ENCODE assay signal across 11 mouse cellular contexts in the genomic region with DNA sequence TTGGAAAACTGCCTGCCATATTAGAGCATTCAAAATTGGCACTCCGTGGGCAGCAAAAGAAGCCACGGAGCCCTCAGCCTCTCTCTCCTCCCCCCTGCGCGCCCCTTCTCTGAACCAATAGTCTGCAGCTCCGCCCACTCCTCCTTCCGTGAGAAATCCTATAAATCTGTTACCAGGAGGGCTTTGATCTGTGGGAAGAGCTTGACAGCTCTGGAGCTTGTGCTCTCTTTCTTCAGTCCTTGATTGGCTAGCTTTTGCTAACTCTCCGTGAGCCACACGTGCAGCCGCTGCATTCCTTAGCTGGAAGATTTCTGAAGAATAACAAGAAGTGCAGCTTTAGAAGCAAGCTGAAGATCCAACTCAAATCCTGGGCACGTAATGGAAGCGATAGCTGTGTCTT. TPM values are rescaled to one million over a fixed set of nuclear protein-coding genes. Genes with fewer than 3 reads are reported as not detected.
DNase-seq lines count a peak whose midpoint lies in the region; ATAC-seq and TF ChIP-seq lines count a peak whose summit lies in the region.
"Had no signal": no experiment of that assay in that cellular context is flagged by ENCODE, and none has a peak within 500 bp of the region (broad histone marks: within the 10 kb centered on the region; RNA-seq: fewer than 3 reads in every experiment).

No protein-coding gene starts in this region.

- 8% methylated on average over 11 of the region's 11 CpGs for WGBS in intestine, embryonic 14.5 days
- WGBS in intestine, embryonic 16.5 days: 15% methylated on average over 11 of the region's 11 CpGs
- WGBS in embryonic facial prominence, embryonic 13.5 days: 19% methylated on average over 11 of the region's 11 CpGs
- 19% methylated on average over 11 of the region's 11 CpGs for WGBS in kidney, embryonic 16.5 days
- 9% methylated on average over 11 of the region's 11 CpGs for WGBS in neural tube, embryonic 14.5 days
- 19% methylated on average over 11 of the region's 11 CpGs for WGBS in lung, adult 2 months

- 0 out of 2 replicates have a peak overlapping the region, but pooled peaks have one; percentile 11 for H3K4me2 ChIP-seq in intestine, embryonic 14.5 days (ENCODE audit: low read length)
- no peak overlapping the region for H3K4me2 ChIP-seq in intestine, embryonic 16.5 days (ENCODE audit: low read depth, low read length)
- H3K4me2 ChIP-seq in embryonic facial prominence, embryonic 13.5 days: peak overlapping the region; percentile 34; the same call in 1 of the 2 replicates
- H3K4me2 ChIP-seq in kidney, embryonic 16.5 days (replicated peaks; ENCODE audit: low read depth, low read length): peak overlapping the region; percentile 23; the same call in 1 of the 2 replicates
- no peak overlapping the region for H3K4me2 ChIP-seq in neural tube, embryonic 14.5 days (ENCODE audit: low read depth, low read length)
- H3K4me2 ChIP-seq: liver, embryonic 13.5 days; stomach, embryonic 15.5 days had no signal

- H3K9me3 ChIP-seq in intestine, embryonic 14.5 days (ENCODE audit: control insufficient read depth, low read length): no peaks in the 10 kb centered on the region
- no peaks in the 10 kb centered on the region for H3K9me3 ChIP-seq in intestine, embryonic 16.5 days (ENCODE audit: control insufficient read depth, low read length)
- no peaks in the 10 kb centered on the region for H3K9me3 ChIP-seq in embryonic facial prominence, embryonic 13.5 days
- no peaks in the 10 kb centered on the region for H3K9me3 ChIP-seq in kidney, embryonic 16.5 days (ENCODE audit: low read length)
- no peaks in the 10 kb centered on the region for H3K9me3 ChIP-seq in neural tube, embryonic 14.5 days (ENCODE audit: control insufficient read depth, low read length)
- H3K9me3 ChIP-seq: liver, embryonic 13.5 days; stomach, embryonic 15.5 days had no signal

- peak; percentile 54 for DNase-seq in intestine, embryonic 14.5 days (ENCODE audit: low spot score)
- no peak for DNase-seq in ovary, postnatal 14 days (ENCODE audit: low spot score)
- DNase-seq in lung, adult 2 months: no peak
- DNase-seq in layer of hippocampus, adult 9-11 months: no peak
- DNase-seq: liver, embryonic 13.5 days had no signal

- no peak for TF ChIP-seq POLR2A in lung, adult 2 months (IDR thresholded peaks at IDR 0.05; ENCODE audit: borderline replicate concordance, extremely low read depth, low read depth, low read length)

- no peak for TF ChIP-seq CTCF in lung, adult 2 months (IDR thresholded peaks at IDR 0.05; ENCODE audit: insufficient read depth, low read length)

- H3K4me3 ChIP-seq in intestine, embryonic 14.5 days (ENCODE audit: low read depth, low read length): no peak overlapping the region
- no peak overlapping the region for H3K4me3 ChIP-seq in intestine, embryonic 16.5 days (ENCODE audit: low read length)
- H3K4me3 ChIP-seq in embryonic facial prominence, embryonic 13.5 days: no peak overlapping the region
- H3K4me3 ChIP-seq in kidney, embryonic 16.5 days (ENCODE audit: low read length): no peak overlapping the region
- no peak overlapping the region for H3K4me3 ChIP-seq in neural tube, embryonic 14.5 days (ENCODE audit: low read depth, low read length)
- H3K4me3 ChIP-seq in lung, adult 2 months (replicated peaks; ENCODE audit: extremely low read depth, low read depth, low read length): no peak overlapping the region
- H3K4me3 ChIP-seq: liver, embryonic 13.5 days; stomach, embryonic 15.5 days had no signal

- H3K27me3 ChIP-seq in intestine, embryonic 14.5 days (replicated peaks; ENCODE audit: control insufficient read depth, insufficient read depth, low read length): peaks cover 14% of the 10 kb centered on the region
- H3K27me3 ChIP-seq in intestine, embryonic 16.5 days (replicated peaks; ENCODE audit: control insufficient read depth, insufficient read depth, low read length): 0 out of 2 replicates have a peak, but pooled peaks cover 3% of the 10 kb centered on the region
- peaks cover 34% of the 10 kb centered on the region for H3K27me3 ChIP-seq in embryonic facial prominence, embryonic 13.5 days
- H3K27me3 ChIP-seq in kidney, embryonic 16.5 days (ENCODE audit: insufficient read depth, low read length): peaks cover 25% of the 10 kb centered on the region
- no peaks in the 10 kb centered on the region for H3K27me3 ChIP-seq in neural tube, embryonic 14.5 days (ENCODE audit: control insufficient read depth, insufficient read depth, low read length)
- H3K27me3 ChIP-seq: CH12.LX had no signal

- 0 out of 2 replicates have a peak, but pooled peaks have one; percentile 47 for ATAC-seq in intestine, embryonic 14.5 days (replicated peaks; ENCODE audit: low FRiP score, low TSS enrichment, low read depth)
- no peak for ATAC-seq in intestine, embryonic 16.5 days
- no peak for ATAC-seq in embryonic facial prominence, embryonic 13.5 days (ENCODE audit: insufficient number of reproducible peaks, insufficient read depth, low FRiP score, low TSS enrichment, low read depth)
- peak; percentile 94 for ATAC-seq in kidney, embryonic 16.5 days (ENCODE audit: low FRiP score, low TSS enrichment)
- peak; percentile 99 for ATAC-seq in neural tube, embryonic 14.5 days (ENCODE audit: low read depth)

- no peak overlapping the region for H3K9ac ChIP-seq in intestine, embryonic 14.5 days (ENCODE audit: low read length)
- H3K9ac ChIP-seq in intestine, embryonic 16.5 days (ENCODE audit: low read depth, low read length): no peak overlapping the region
- no peak overlapping the region for H3K9ac ChIP-seq in embryonic facial prominence, embryonic 13.5 days
- H3K9ac ChIP-seq in kidney, embryonic 16.5 days (replicated peaks; ENCODE audit: low read length): no peak overlapping the region
- H3K9ac ChIP-seq in neural tube, embryonic 14.5 days (replicated peaks; ENCODE audit: low read depth, low read length): no peak overlapping the region
- H3K9ac ChIP-seq: liver, embryonic 13.5 days; stomach, embryonic 15.5 days had no signal

- no peaks in the 10 kb centered on the region for H3K36me3 ChIP-seq in intestine, embryonic 14.5 days (ENCODE audit: control insufficient read depth, insufficient read depth, low read length)
- no peaks in the 10 kb centered on the region for H3K36me3 ChIP-seq in intestine, embryonic 16.5 days (ENCODE audit: control insufficient read depth, insufficient read depth, low read length)
- H3K36me3 ChIP-seq in embryonic facial prominence, embryonic 13.5 days: no peaks in the 10 kb centered on the region
- H3K36me3 ChIP-seq in kidney, embryonic 16.5 days (ENCODE audit: insufficient read depth, low read length): no peaks in the 10 kb centered on the region
- H3K36me3 ChIP-seq in neural tube, embryonic 14.5 days (ENCODE audit: control insufficient read depth, insufficient read depth, low read length): no peaks in the 10 kb centered on the region
- H3K36me3 ChIP-seq: liver, embryonic 13.5 days; stomach, embryonic 15.5 days had no signal

- no peak overlapping the region for H3K27ac ChIP-seq in intestine, embryonic 14.5 days (ENCODE audit: low read depth)
- no peak overlapping the region for H3K27ac ChIP-seq in intestine, embryonic 16.5 days (ENCODE audit: low read length)
- no peak overlapping the region for H3K27ac ChIP-seq in embryonic facial prominence, embryonic 13.5 days
- no peak overlapping the region for H3K27ac ChIP-seq in kidney, embryonic 16.5 days (ENCODE audit: low read length)
- no peak overlapping the region for H3K27ac ChIP-seq in neural tube, embryonic 14.5 days (ENCODE audit: low read depth, low read length)
- H3K27ac ChIP-seq: liver, embryonic 13.5 days; stomach, embryonic 15.5 days had no signal

- H3K4me1 ChIP-seq in intestine, embryonic 14.5 days (replicated peaks; ENCODE audit: control insufficient read depth, insufficient read depth, low read length): no peaks in the 10 kb centered on the region
- no peaks in the 10 kb centered on the region for H3K4me1 ChIP-seq in intestine, embryonic 16.5 days (ENCODE audit: control insufficient read depth, insufficient read depth, low read length)
- H3K4me1 ChIP-seq in embryonic facial prominence, embryonic 13.5 days: no peaks in the 10 kb centered on the region
- H3K4me1 ChIP-seq in kidney, embryonic 16.5 days (ENCODE audit: insufficient read depth, low read length): no peaks in the 10 kb centered on the region
- no peaks in the 10 kb centered on the region for H3K4me1 ChIP-seq in neural tube, embryonic 14.5 days (ENCODE audit: control insufficient read depth, insufficient read depth, low read length)
- no peaks in the 10 kb centered on the region for H3K4me1 ChIP-seq in lung, adult 2 months (ENCODE audit: control insufficient read depth, insufficient read depth, low read length)
- H3K4me1 ChIP-seq: liver, embryonic 13.5 days; stomach, embryonic 15.5 days had no signal

RNA-seq across cellular contexts. Expression of a gene that starts 2.6 kb away (rescaled TPM):
- not detected in 2 replicates for polyA plus RNA-seq in intestine, embryonic 14.5 days (2014; fragmentation: Nextera tagmentation; extraction: Ambion mirVana)
- not detected in 2 replicates for polyA plus RNA-seq in intestine, embryonic 16.5 days (2015; fragmentation: Nextera tagmentation; extraction: Ambion mirVana)
- not detected in 2 replicates for polyA plus RNA-seq in embryonic facial prominence, embryonic 13.5 days (2015; fragmentation: Nextera tagmentation; extraction: Ambion mirVana)
- polyA plus RNA-seq in kidney, embryonic 16.5 days (2015; fragmentation: Nextera tagmentation; extraction: Ambion mirVana): not detected in 2 replicates
- polyA plus RNA-seq in neural tube, embryonic 14.5 days (2014; fragmentation: Nextera tagmentation; extraction: Ambion mirVana): 0.05 and 0.18 TPM in 2 replicates
- polyA plus RNA-seq in lung, adult 2 months (2012; rRNA removed): not detected in 2 replicates
- polyA plus RNA-seq: liver, embryonic 13.5 days; stomach, embryonic 15.5 days had no signal

Comparison
In these comparisons a context has a peak if more than half of its experiments do, and no peak if none do; other contexts are left out.
1. ATAC-seq: peak in intestine, embryonic 14.5 days (single experiment), kidney, embryonic 16.5 days (single experiment) and neural tube, embryonic 14.5 days (single experiment); none in intestine, embryonic 16.5 days (single experiment) and embryonic facial prominence, embryonic 13.5 days (single experiment).
2. H3K4me2 ChIP-seq: peak in intestine, embryonic 14.5 days (single experiment), embryonic facial prominence, embryonic 13.5 days (single experiment) and kidney, embryonic 16.5 days (single experiment); none in intestine, embryonic 16.5 days (single experiment) and neural tube, embryonic 14.5 days (single experiment).